Mouse (Mus musculus) MEL (cell line): Measurements from ENCODE around the gene Ssh1.

ENCODE experiments used
- MAX ChIP-seq: IDR thresholded peaks from 2 replicates; pipeline ENCODE4 v1.6.1; 2011; ENCODE audit warnings: low read length, improper control_type of control experiment
- POLR2A ChIP-seq, 2 experiments: IDR thresholded peaks; 2 replicates each; pipeline ENCODE4 v1.6.1; 2011 to 2012; ENCODE audit warnings: low read length in 2 of 2, mild to moderate bottlenecking in 2 of 2, control low read depth in 1 of 2, improper control_type of control experiment in 1 of 2, low read depth in 1 of 2, moderate library complexity in 1 of 2; ENCODE audit not compliant: control insufficient read depth in 1 of 2, insufficient read depth in 1 of 2, poor library complexity in 1 of 2

DNA sequence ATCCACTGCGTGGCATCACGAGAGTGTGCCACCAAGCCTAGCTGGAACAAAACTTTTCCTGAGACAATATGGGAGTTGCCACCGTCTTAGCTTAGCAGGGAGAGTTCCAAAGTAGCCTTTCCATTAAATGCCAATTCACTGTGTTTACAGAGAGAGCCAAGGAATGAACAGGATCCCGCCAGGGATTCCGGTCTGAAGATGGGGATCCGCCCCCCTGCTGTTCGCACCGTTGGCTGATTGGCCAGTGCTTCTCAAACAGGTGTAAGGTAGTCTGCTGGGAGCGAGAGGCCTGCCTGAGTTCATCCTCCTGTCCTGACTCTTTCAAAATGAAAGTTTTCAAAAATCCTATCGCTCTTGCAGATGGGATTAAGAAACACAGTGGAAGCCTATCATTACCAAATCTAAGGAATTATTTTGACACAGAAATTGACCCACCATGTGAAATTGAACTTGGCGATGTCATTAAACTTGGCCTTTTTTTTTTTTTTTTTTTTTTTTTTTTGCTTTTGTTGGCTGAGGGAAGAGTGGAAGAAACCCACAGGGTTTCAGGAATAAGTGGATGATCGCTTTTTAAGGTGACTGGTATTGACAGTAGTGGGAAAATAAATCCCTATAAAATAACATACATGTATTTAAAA lies 54.3 kb downstream of the Ssh1 start:
- no peak for TF ChIP-seq POLR2A (IDR thresholded peaks at IDR 0.05; ENCODE audit: control insufficient read depth in 1 of 2, insufficient read depth in 1 of 2, low read depth in 1 of 2, low read length in 2 of 2, poor library complexity in 1 of 2)
- TF ChIP-seq MAX: no peak
